Mouse (Mus musculus) kidney, adult 18-20 months (tissue): ENCODE data around the gene Adamtsl1.
A peak's percentile ranks its signal among the peaks of the same experiment; 100 is the strongest.

ENCODE experiments used
- DNase-seq: peaks from one replicate; pipeline ENCODE4 v3.0.0; 2021

The Adamtsl1 gene

GRCm38 (mm10) chr4:86329481-86329880 lies 815.5 kb downstream of the Adamtsl1 start:
- no peak for DNase-seq

- DNase-seq, result no peak
These were observed 822.0 kb downstream of the Adamtsl1 start for GRCm38 (mm10) chr4:86335861-86336415.

- DNase-seq, result peak; percentile 21
These were observed 823.3 kb downstream of the Adamtsl1 start for GRCm38 (mm10) chr4:86337216-86337765.

- no peak for DNase-seq
These were observed 835.4 kb downstream of the Adamtsl1 start for GRCm38 (mm10) chr4:86349341-86349740.

GRCm38 (mm10) chr4:86352121-86352520 lies 838.1 kb downstream of the Adamtsl1 start:
- no peak for DNase-seq

GRCm38 (mm10) chr4:86353550-86353949 lies 839.6 kb downstream of the Adamtsl1 start:
- DNase-seq, result no peak

- DNase-seq, result no peak
These were observed 845.4 kb downstream of the Adamtsl1 start for GRCm38 (mm10) chr4:86359398-86359797.

GRCm38 (mm10) chr4:86369055-86369454 lies 855.1 kb downstream of the Adamtsl1 start:
- DNase-seq, result no peak

- no peak for DNase-seq
These were observed 859.2 kb downstream of the Adamtsl1 start for GRCm38 (mm10) chr4:86373166-86373565.

GRCm38 (mm10) chr4:86383124-86383523 lies 869.2 kb downstream of the Adamtsl1 start:
- no peak for DNase-seq

GRCm38 (mm10) chr4:86385121-86385520 lies 871.1 kb downstream of the Adamtsl1 start:
- DNase-seq, result no peak

GRCm38 (mm10) chr4:86388430-86388829 lies 874.5 kb downstream of the Adamtsl1 start:
- peak; percentile 19 for DNase-seq

GRCm38 (mm10) chr4:86391176-86391575 lies 877.2 kb downstream of the Adamtsl1 start:
- no peak for DNase-seq

- no peak for DNase-seq
These were observed 881.7 kb downstream of the Adamtsl1 start for GRCm38 (mm10) chr4:86395636-86396035.

GRCm38 (mm10) chr4:86396672-86397288 lies 882.8 kb downstream of the Adamtsl1 start:
- no peak for DNase-seq

- no peak for DNase-seq
These were observed 883.5 kb downstream of the Adamtsl1 start for GRCm38 (mm10) chr4:86397470-86397869.

- no peak for DNase-seq
These were observed 887.1 kb downstream of the Adamtsl1 start for GRCm38 (mm10) chr4:86401116-86401515.

- DNase-seq, result no peak
These were observed 892.7 kb downstream of the Adamtsl1 start for GRCm38 (mm10) chr4:86406501-86407199.

- DNase-seq, result no peak
These were observed 893.2 kb downstream of the Adamtsl1 start for GRCm38 (mm10) chr4:86407200-86407527.

GRCm38 (mm10) chr4:86408421-86408820 lies 894.4 kb downstream of the Adamtsl1 start:
- DNase-seq, result no peak

GRCm38 (mm10) chr4:86410946-86411345 lies 897.0 kb downstream of the Adamtsl1 start:
- no peak for DNase-seq

GRCm38 (mm10) chr4:86413388-86413787 lies 899.4 kb downstream of the Adamtsl1 start:
- no peak for DNase-seq

GRCm38 (mm10) chr4:86416401-86417025 lies 902.5 kb downstream of the Adamtsl1 start:
- DNase-seq, result no peak

GRCm38 (mm10) chr4:86422586-86422985 lies 908.6 kb downstream of the Adamtsl1 start:
- no peak for DNase-seq
